Mouse (Mus musculus): ENCODE measurements around the gene Ly6f.

Ly6f gene

GRCm38 (mm10) chr15:75318584-75318983 lies 50.4 kb downstream of the Ly6f start:
- DNase-seq (ENCODE audit: low spot score), result peak; percentile 25

GRCm38 (mm10) chr15:75320104-75320503 lies 51.9 kb downstream of the Ly6f start:
- DNase-seq (ENCODE audit: low spot score), result no peak

Data from adipocyte (in vitro differentiated cells).